Mouse (Mus musculus) intestine, postnatal 0 days (tissue): ENCODE results near the gene Evi5. TPM values are rescaled to one million over a fixed set of nuclear protein-coding genes. Genes with fewer than 3 reads are reported as not detected.

ENCODE experiments used
- ATAC-seq: fragments of 200-750 bp; cut with Nextera tagmentation; 2 replicates; pipeline ENCODE4 v1.8.0; 2017; ENCODE audit warnings: mild to moderate bottlenecking, moderate TSS enrichment, moderate library complexity
- H3K27ac ChIP-seq: fragments of 300-500 bp; sonication (generic); 2 replicates; pipeline ENCODE4 v1.5.1; 2014; ENCODE audit warnings: mild to moderate bottlenecking, low read depth, low read length, moderate library complexity
- H3K27me3 ChIP-seq: fragments of 300-500 bp; sonication (generic); replicated peaks from 2 replicates; pipeline ENCODE4 v1.6.1; 2014; ENCODE audit warnings: low read length, mixed read lengths; ENCODE audit not compliant: control insufficient read depth, insufficient read depth
- H3K36me3 ChIP-seq: fragments of 300-500 bp; sonication (generic); 2 replicates; pipeline ENCODE4 v1.6.1; 2014; ENCODE audit warnings: mild to moderate bottlenecking, moderate library complexity; ENCODE audit not compliant: control insufficient read depth, insufficient read depth
- H3K4me1 ChIP-seq: fragments of 300-500 bp; sonication (generic); replicated peaks from 2 replicates; pipeline ENCODE4 v1.6.1; 2014; ENCODE audit warnings: antibody characterized with exemption, low read length, mixed read lengths; ENCODE audit not compliant: control insufficient read depth, insufficient read depth
- H3K4me2 ChIP-seq: fragments of 300-500 bp; sonication (generic); replicated peaks from 2 replicates; pipeline ENCODE4 v1.6.1; 2014; ENCODE audit warnings: low read depth, mild to moderate bottlenecking, moderate library complexity
- H3K4me3 ChIP-seq: fragments of 300-500 bp; sonication (generic); 2 replicates; pipeline ENCODE4 v1.5.1; 2014; ENCODE audit warnings: low read depth, low read length
- H3K9ac ChIP-seq: fragments of 300-500 bp; sonication (generic); 2 replicates; pipeline ENCODE4 v1.6.1; 2014; ENCODE audit warnings: mild to moderate bottlenecking, low read depth, low read length
- H3K9me3 ChIP-seq: fragments of 300-500 bp; sonication (generic); 2 replicates; pipeline ENCODE4 v1.6.1; 2016; ENCODE audit warnings: mixed run types; ENCODE audit not compliant: control insufficient read depth
- CTCF ChIP-seq: sonication (generic); IDR thresholded peaks from 2 replicates; pipeline ENCODE4 v1.5.1; 2016; ENCODE audit warnings: low read depth, mild to moderate bottlenecking, control low read depth, antibody characterized with exemption, moderate library complexity
- WGBS: fragments of 180-500 bp; shearing (Covaris S2); extraction: QIAGEN DNeasy Blood & Tissue Kit; methylation state at CpG from one replicate; pipeline ENCODE4 v1.1.7; 2014; 5-methylcytosine and 5-hydroxymethylcytosine counted together
- polyA plus RNA-seq: library from polyadenylated mRNA; unstranded; fragments of >200 nt; fragmentation: Nextera tagmentation; extraction: Ambion mirVana; gene quantifications from 2 replicates; pipeline ENCODE4 v1.2.1, GENCODE M21; 2015

The Evi5 gene
- polyA plus RNA-seq, 1 experiment from 2014 or later = 39.7 TPM

DNA sequence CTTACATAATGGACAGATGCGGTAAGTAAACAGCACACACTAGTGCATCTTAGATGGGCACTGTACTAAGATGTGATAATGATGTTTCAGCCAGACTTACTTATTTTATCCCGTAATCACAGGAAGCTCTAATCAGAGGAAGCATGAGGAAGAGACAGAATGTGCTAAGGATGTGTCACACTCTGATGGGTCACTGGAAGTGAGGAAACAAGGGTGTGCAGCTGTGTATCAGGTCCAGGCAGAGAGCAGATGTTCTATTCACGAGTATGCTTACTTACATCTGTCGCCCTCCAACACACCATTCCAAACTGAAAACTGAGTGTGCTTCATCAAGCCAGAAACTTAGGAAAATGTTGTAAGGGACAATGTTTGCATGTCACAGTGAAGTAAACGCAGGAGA lies 102.9 kb downstream of the Evi5 start:
- H3K27ac ChIP-seq = no peak overlapping the region
- no peak for TF ChIP-seq CTCF
- no peaks in the 10 kb centered on the region for H3K4me1 ChIP-seq
- no peak overlapping the region for H3K9ac ChIP-seq
- H3K36me3 ChIP-seq = peaks cover 6% of the 10 kb centered on the region; the same call in 1 of the 2 replicates
- H3K4me3 ChIP-seq = no peak overlapping the region
- no peak overlapping the region for H3K4me2 ChIP-seq
- ATAC-seq = no peak
- 66% methylated on average over 5 of the region's 5 CpGs for WGBS
- H3K9me3 ChIP-seq = no peaks in the 10 kb centered on the region
- no peaks in the 10 kb centered on the region for H3K27me3 ChIP-seq

DNA sequence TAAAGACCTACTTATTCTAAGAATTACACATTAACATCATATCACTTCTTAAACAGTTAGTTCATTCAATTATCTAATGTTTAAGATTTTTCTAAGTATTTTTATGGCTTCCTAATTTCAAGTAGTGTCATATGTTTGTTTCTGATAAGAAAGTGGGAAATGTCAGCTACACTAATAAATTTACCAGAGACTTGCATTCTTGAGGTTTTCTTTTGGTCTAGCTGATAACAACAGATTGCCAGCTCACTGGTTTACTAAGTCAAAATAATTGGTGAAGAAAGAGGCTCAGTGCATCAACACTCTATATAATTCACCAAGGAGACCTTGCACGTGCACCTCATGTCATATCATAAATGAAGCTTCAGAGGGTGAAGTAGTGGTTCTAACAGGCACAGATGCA lies 106.7 kb downstream of the Evi5 start:
- ATAC-seq = no peak
- WGBS = 88% methylated on average over 1 of the region's 1 CpGs
- Histone ChIP-seq H3K27ac (no peak overlapping the region), H3K36me3 (peaks cover 4% of the 10 kb centered on the region; the same call in 1 of the 2 replicates), H3K4me2 (no peak overlapping the region), H3K9ac (no peak overlapping the region), H3K4me1 (no peaks in the 10 kb centered on the region), H3K9me3 (no peaks in the 10 kb centered on the region), H3K27me3 (no peaks in the 10 kb centered on the region), H3K4me3 (no peak overlapping the region)
- TF ChIP-seq CTCF = no peak

DNA sequence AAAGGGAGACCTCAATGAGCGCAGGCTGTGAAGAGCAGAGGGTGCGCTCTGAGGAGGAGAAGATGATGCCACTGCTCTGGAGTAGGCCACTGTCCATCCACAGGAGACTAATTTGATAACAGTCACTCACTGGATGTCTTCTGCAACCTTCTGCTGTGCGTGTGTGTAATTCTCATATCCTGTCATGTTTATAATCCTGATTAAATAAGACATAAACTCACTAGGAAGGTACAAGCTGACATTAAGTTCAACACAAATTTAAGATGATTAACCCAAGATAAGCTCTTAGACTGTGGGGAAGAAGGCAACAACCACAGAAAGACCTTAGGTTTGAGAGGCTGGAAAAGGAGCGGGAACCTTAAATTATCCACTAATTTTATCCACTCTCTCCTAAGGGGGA lies 109.0 kb downstream of the Evi5 start:
- no peak for TF ChIP-seq CTCF
- Histone ChIP-seq H3K4me3 (no peak overlapping the region), H3K4me1 (no peaks in the 10 kb centered on the region), H3K9me3 (no peaks in the 10 kb centered on the region), H3K27ac (no peak overlapping the region), H3K27me3 (no peaks in the 10 kb centered on the region), H3K36me3 (peaks cover 4% of the 10 kb centered on the region; the same call in 1 of the 2 replicates), H3K9ac (no peak overlapping the region), H3K4me2 (no peak overlapping the region)
- WGBS = 93% methylated on average over 4 of the region's 4 CpGs
- ATAC-seq = no peak

DNA sequence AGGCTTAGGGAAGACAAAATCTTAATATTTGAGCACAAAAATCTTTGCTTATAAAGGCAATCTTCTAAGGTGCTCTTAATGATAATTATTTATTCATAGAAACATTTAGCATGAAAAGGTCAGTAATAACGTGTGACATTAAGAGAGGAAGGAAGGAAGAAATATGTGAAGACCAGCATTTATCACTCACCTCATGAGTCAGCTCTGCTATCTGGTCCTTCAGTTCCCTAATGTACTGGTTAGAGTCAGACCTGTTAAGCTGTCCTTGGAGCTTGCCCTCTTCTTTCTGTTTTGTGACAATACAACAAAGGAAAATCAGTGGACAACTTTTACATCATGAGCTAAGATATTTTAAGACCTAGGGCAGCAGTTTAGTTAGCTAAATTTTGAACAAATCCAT lies 110.4 kb downstream of the Evi5 start:
- WGBS = 77% methylated on average over 1 of the region's 1 CpGs
- Histone ChIP-seq H3K9me3 (no peaks in the 10 kb centered on the region), H3K36me3 (peaks cover 10% of the 10 kb centered on the region), H3K4me1 (no peaks in the 10 kb centered on the region), H3K4me3 (no peak overlapping the region), H3K27me3 (no peaks in the 10 kb centered on the region), H3K4me2 (no peak overlapping the region), H3K9ac (no peak overlapping the region), H3K27ac (no peak overlapping the region)
- TF ChIP-seq CTCF = no peak
- ATAC-seq = no peak

DNA sequence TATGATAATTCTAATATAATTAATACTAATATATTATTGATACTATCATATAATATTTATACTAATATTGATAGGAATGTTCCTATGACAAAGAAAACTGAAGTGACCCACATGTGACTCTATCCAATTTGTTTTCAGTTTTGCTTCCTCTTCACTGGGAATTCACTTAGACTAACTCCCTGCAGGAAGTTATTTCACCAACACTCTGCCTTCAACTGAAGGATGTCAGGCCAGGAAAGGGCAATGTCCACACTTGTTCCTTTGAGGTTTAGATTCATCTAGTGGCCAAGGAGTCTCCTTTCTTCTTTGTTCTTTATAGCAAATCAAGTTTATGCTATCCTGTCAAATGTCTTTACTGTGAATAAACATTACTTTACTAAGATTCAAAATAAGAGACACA lies 111.2 kb downstream of the Evi5 start:
- no peak for TF ChIP-seq CTCF
- Histone ChIP-seq H3K4me2 (no peak overlapping the region), H3K4me3 (no peak overlapping the region), H3K27ac (no peak overlapping the region), H3K4me1 (no peaks in the 10 kb centered on the region), H3K36me3 (peaks cover 10% of the 10 kb centered on the region), H3K9me3 (no peaks in the 10 kb centered on the region), H3K27me3 (no peaks in the 10 kb centered on the region), H3K9ac (no peak overlapping the region)
- no peak for ATAC-seq

DNA sequence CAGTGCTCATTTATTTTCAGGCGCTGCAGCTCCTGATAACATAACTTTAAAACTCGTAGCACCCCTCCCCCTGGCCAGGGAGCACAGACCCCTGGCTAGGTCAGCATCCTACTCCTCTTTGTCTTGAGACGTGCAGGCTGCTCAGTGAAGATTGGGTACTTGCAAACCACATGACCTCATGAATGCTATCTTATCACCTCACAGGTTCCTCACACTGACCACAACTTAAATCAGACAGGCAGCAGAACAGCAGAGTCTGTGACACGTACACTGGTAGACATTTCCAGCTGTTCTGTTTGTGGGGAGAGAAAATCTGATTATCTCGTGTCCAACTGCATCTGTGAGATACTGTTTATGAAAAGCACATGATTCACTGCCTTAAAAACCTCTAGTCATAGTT lies 115.8 kb downstream of the Evi5 start:
- 53% methylated on average over 5 of the region's 5 CpGs for WGBS
- Histone ChIP-seq H3K4me3 (no peak overlapping the region), H3K9ac (no peak overlapping the region), H3K36me3 (peaks cover 6% of the 10 kb centered on the region), H3K27me3 (no peaks in the 10 kb centered on the region), H3K4me1 (no peaks in the 10 kb centered on the region), H3K9me3 (no peaks in the 10 kb centered on the region), H3K4me2 (no peak overlapping the region), H3K27ac (no peak overlapping the region)
- ATAC-seq = peak; percentile 51; the same call in 1 of the 2 replicates
- no peak for TF ChIP-seq CTCF

DNA sequence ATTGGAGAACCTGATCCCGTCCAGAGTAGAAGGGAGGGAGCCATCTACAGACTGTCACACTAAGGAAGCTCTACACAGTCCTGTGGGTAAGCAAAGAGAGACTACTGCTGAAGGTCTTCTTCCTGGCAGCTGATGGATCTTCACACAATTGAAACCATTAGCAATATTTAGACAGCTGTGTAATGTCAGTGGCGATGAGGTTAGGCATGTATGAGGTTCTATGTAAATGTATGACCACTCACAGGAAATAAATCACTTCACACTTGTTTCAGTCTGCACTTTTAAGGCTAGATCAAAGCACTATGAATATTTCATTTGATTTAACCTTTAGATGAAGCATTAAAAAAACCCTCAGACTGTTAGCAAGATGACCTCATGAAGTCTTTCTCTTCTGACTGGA lies 118.8 kb downstream of the Evi5 start:
- Histone ChIP-seq H3K36me3 (peaks cover 6% of the 10 kb centered on the region), H3K27me3 (no peaks in the 10 kb centered on the region), H3K4me2 (no peak overlapping the region), H3K27ac (no peak overlapping the region), H3K9ac (no peak overlapping the region), H3K4me1 (no peaks in the 10 kb centered on the region), H3K4me3 (no peak overlapping the region), H3K9me3 (no peaks in the 10 kb centered on the region)
- no peak for ATAC-seq
- WGBS = 72% methylated on average over 2 of the region's 2 CpGs
- TF ChIP-seq CTCF = no peak
